Mouse (Mus musculus) stomach, embryonic 14.5 days (tissue): Measurements from ENCODE around the gene Atl3. TPM values are rescaled to one million over a fixed set of nuclear protein-coding genes. Genes with fewer than 3 reads are reported as not detected.
A peak's percentile ranks its signal among the peaks of the same experiment; 100 is the strongest.
"Not testable (repeated sequence)": the region's sequence is repeated elsewhere in the genome, so short reads cannot be mapped to it uniquely, and the experiment has no call there.

Experiments
- ATAC-seq: fragments of 200-750 bp; cut with Nextera tagmentation; 2 replicates; pipeline ENCODE4 v1.8.0; 2017; ENCODE audit warnings: low read depth, moderate TSS enrichment; ENCODE audit not compliant: insufficient number of reproducible peaks, insufficient read depth, low FRiP score
- H3K27ac ChIP-seq: fragments of 300-500 bp; sonication (generic); 2 replicates; pipeline ENCODE4 v1.5.1; 2014; ENCODE audit warnings: mild to moderate bottlenecking, low read length, moderate library complexity, mixed read lengths
- H3K27me3 ChIP-seq: fragments of 300-500 bp; sonication (generic); 2 replicates; pipeline ENCODE4 v1.6.1; 2014; ENCODE audit warnings: low read length, control low read depth, mixed read lengths; ENCODE audit not compliant: control insufficient read depth, insufficient read depth
- H3K36me3 ChIP-seq: fragments of 300-500 bp; sonication (generic); 2 replicates; pipeline ENCODE4 v1.6.1; 2014; ENCODE audit warnings: mild to moderate bottlenecking, control low read depth, low read length, moderate library complexity, mixed read lengths; ENCODE audit not compliant: control insufficient read depth, insufficient read depth
- H3K4me1 ChIP-seq: fragments of 300-500 bp; sonication (generic); 2 replicates; pipeline ENCODE4 v1.6.1; 2014; ENCODE audit warnings: low read length, control low read depth, mixed read lengths; ENCODE audit not compliant: control insufficient read depth, insufficient read depth
- H3K4me2 ChIP-seq: fragments of 300-500 bp; sonication (generic); replicated peaks from 2 replicates; pipeline ENCODE4 v1.6.1; 2014; ENCODE audit warnings: low read depth, low read length, control low read depth
- H3K4me3 ChIP-seq: fragments of 300-500 bp; sonication (generic); 2 replicates; pipeline ENCODE4 v1.5.1; 2014; ENCODE audit warnings: low read depth, low read length, control low read depth
- H3K9ac ChIP-seq: fragments of 300-500 bp; sonication (generic); replicated peaks from 2 replicates; pipeline ENCODE4 v1.6.1; 2014; ENCODE audit warnings: low read depth, mild to moderate bottlenecking, control low read depth, low read length, moderate library complexity, mixed read lengths
- H3K9me3 ChIP-seq: fragments of 300-500 bp; sonication (generic); 2 replicates; pipeline ENCODE4 v1.6.1; 2016; ENCODE audit warnings: low read depth, low read length, control low read depth; ENCODE audit not compliant: control insufficient read depth
- WGBS: fragments of 180-500 bp; shearing (Covaris S2); extraction: QIAGEN DNeasy Blood & Tissue Kit; methylation state at CpG from one replicate; pipeline ENCODE4 v1.1.7; 2014; 5-methylcytosine and 5-hydroxymethylcytosine counted together
- polyA plus RNA-seq: library from polyadenylated mRNA; unstranded; fragments of >200 nt; fragmentation: Nextera tagmentation; extraction: Ambion mirVana; gene quantifications from 2 replicates; pipeline ENCODE4 v1.2.1, GENCODE M21; 2014

The Atl3 gene
- polyA plus RNA-seq, 1 experiment from 2014 or later: 21.0 TPM

DNA sequence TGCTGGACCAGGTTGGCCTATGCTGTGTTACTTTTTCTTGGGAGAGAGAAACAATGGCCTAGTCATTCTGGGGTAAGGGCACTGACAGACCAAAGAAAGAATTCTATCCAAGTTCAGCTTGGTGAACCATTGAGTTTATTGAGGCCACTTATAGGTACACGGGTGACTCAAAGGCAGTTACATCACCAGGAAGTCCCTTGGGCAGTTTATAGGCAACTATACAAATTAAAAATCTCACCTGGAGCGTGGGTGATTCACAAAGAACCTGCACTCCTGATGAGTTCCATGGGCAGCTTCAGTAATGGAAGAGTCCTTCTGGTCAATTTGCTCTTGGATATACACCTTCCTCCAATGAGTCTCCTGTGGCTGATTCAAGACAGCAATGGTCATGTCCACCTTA lies 1.2 kb upstream of the Atl3 start:
- Histone ChIP-seq H3K9ac (no peak overlapping the region), H3K27ac (no peak overlapping the region), H3K4me3 (no peak overlapping the region), H3K27me3 (no peaks in the 10 kb centered on the region), H3K9me3 (no peaks in the 10 kb centered on the region), H3K4me2 (no peak overlapping the region), H3K36me3 (no peaks in the 10 kb centered on the region), H3K4me1 (0 out of 2 replicates have a peak, but pooled peaks cover 9% of the 10 kb centered on the region)
- WGBS: 98% methylated on average over 2 of the region's 2 CpGs
- ATAC-seq: no peak

DNA sequence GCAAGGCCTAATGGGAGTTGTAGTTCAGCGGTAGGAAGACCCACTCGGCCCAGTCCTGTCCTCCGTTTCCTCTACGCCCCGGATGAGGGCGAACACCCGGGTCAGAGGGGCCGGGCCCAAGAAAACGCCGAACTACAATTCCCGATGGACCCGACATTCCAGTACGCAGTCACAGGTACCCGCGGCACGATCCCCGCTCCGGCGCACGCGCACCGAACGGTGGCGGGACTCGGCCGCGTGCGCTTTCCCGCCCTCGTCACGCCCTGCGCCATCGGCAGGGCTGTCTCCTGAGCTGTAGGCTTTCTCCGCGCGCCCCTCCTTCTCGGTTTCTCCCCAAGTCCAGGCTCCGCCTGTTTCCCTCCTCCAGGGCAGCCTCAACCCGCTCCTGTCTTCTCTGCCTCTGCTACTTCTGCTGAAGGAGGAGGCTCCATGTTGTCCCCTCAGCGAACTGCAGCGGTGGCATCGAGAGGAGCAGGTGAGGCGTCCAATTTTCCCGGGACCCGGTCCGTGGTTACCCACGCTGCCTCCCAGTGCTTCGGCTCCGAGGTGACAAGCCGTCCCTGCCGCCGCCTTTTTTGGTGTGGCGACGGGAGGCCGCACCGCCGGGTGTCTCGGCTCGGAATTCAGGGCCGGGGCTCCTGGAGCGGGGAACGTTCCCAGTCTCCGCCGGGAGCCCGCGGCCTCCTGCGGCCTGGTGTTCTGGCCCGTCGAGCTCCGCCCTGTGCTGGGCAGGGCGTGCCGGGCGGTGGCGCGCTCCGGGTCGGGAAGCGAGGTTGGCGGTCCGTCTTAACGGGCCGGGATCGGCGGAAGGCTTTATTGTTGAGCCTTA lies 561 bp downstream of the Atl3 start:
- peak; percentile 97 for ATAC-seq
- Histone ChIP-seq H3K27me3 (no peaks in the 10 kb centered on the region), H3K27ac (peak overlapping the region; percentile 100), H3K4me3 (peak overlapping the region; percentile 73), H3K4me2 (peak overlapping the region; percentile 40), H3K9ac (peak overlapping the region; percentile 82), H3K9me3 (no peaks in the 10 kb centered on the region), H3K4me1 (0 out of 2 replicates have a peak, but pooled peaks cover 9% of the 10 kb centered on the region), H3K36me3 (no peaks in the 10 kb centered on the region)
- under 1% methylated on average over 84 of the region's 84 CpGs for WGBS

DNA sequence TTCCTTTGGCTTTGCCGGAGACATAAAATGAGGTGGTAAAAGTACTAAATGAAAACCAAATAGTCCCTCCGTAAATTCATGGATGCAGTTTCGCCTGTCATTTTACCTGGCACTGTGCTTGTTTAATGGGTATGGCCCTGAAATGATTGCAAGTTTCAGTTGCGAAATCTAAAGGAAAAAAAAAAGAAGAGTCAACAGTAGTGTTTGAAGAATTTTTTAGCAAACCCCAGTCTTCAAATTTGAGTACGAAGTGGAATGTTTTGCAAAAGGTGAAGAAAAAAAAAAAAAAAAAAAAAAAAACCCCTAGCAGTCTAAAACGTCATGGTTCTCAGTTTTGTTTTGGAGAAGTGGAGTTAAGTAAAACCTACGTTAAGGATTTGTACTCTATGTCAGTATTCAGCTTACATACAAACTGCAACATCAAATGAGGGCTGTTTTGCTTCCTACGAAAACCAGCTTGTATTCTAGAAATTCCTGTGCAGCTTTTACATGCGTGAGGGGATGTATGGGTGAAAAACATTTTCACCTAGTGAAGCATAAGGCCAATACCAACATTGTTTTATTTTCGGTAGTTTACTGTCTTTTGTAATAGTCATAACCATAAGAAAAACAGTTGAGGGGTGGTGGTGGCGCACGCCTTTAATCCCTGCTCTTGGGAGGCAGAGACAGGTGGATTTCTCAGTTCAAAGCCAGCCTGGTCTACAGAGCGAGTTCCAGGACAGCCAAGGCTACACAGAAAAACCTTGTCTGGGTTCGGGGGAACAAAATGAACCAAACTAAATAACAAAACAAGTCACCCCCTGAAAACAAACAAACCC lies 1.6 kb downstream of the Atl3 start:
- Histone ChIP-seq H3K27ac (peak overlapping the region; percentile 100; the same call in 1 of the 2 replicates), H3K27me3 (no peaks in the 10 kb centered on the region), H3K36me3 (no peaks in the 10 kb centered on the region), H3K4me1 (0 out of 2 replicates have a peak, but pooled peaks cover 9% of the 10 kb centered on the region), H3K4me2 (peak overlapping the region; percentile 40), H3K4me3 (peak overlapping the region; percentile 73), H3K9me3 (no peaks in the 10 kb centered on the region), H3K9ac (peak overlapping the region; percentile 82)
- WGBS: 38% methylated on average over 14 of the region's 14 CpGs
- no peak for ATAC-seq

DNA sequence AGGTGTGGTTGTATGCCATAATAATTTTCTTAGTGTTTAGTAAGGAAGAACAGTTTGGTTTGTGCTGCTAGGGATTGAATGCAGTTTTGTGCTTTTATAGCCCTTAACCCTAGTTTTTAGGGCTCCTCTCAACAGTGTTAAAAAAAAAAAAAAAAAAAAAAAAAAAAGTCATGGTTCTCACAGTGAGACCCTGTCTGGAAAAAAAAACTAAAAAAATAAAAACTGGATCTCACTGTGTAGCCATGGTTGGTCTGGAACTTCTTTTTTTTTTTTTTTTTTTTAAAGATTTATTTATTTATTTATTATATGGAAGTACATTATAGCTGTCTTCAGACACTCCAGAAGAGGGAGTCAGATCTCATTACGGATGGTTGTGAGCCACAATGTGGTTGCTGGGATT lies 2.2 kb downstream of the Atl3 start:
- H3K4me2 ChIP-seq: peak overlapping the region; percentile 40
- not testable (repeated sequence) for H3K27me3 ChIP-seq, ATAC-seq, H3K4me1 ChIP-seq, H3K4me3 ChIP-seq, H3K9ac ChIP-seq, H3K9me3 ChIP-seq, H3K36me3 ChIP-seq, H3K27ac ChIP-seq
- WGBS: 67% methylated on average over 1 of the region's 1 CpGs

DNA sequence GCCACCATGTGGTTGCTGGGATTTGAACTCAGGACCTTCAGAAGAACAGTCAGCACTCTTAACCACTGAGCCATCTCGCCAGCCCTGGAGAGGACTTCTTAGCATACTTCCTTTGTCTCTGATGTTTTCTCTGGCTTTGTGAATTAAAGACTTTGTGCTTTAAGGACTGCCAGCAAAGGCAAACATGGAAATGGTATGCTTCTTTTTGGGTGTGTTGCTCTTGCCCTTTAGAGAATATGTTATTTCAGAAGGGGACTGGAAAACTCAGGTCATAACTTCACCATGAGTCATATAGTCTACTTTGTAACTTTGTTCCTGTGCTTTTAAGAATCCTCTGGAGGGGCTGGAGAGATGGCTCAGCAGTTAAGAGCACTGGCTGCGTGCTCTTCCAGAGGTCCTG lies 5.0 kb downstream of the Atl3 start:
- Histone ChIP-seq H3K4me2 (no peak overlapping the region), H3K9ac (no peak overlapping the region), H3K27ac (no peak overlapping the region), H3K4me3 (no peak overlapping the region), H3K9me3 (no peaks in the 10 kb centered on the region), H3K36me3 (no peaks in the 10 kb centered on the region), H3K27me3 (no peaks in the 10 kb centered on the region), H3K4me1 (0 out of 2 replicates have a peak, but pooled peaks cover 9% of the 10 kb centered on the region)
- 92% methylated on average over 2 of the region's 2 CpGs for WGBS
- ATAC-seq: no peak

DNA sequence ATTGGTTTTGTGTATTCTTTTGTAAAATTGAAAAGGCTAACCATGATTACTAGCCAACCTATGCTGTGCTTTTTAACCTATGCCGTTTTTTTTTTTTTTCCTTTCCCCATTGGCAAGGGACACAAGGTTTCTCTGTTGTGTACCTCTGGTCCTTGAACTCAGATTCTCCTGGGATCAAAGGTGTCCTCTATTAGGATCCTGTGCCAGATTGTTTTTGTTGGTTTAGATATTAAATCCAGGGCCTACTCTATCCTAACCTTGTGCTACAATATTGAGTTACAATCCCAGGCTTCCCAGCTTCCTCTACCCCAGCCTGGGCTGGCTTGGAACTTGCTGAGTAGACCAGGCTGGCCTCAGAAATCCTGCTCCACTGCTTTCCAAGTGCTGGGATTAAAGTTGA lies 6.9 kb downstream of the Atl3 start:
- 81% methylated on average over 1 of the region's 1 CpGs for WGBS
- no peaks in the 10 kb centered on the region for H3K36me3 ChIP-seq
- 0 out of 2 replicates have a peak, but pooled peaks cover 7% of the 10 kb centered on the region for H3K4me1 ChIP-seq
- H3K4me2 ChIP-seq: no peak overlapping the region
- no peak overlapping the region for H3K27ac ChIP-seq
- H3K9me3 ChIP-seq: no peaks in the 10 kb centered on the region
- H3K27me3 ChIP-seq: no peaks in the 10 kb centered on the region
- H3K4me3 ChIP-seq: no peak overlapping the region
- ATAC-seq: no peak
- H3K9ac ChIP-seq: no peak overlapping the region

DNA sequence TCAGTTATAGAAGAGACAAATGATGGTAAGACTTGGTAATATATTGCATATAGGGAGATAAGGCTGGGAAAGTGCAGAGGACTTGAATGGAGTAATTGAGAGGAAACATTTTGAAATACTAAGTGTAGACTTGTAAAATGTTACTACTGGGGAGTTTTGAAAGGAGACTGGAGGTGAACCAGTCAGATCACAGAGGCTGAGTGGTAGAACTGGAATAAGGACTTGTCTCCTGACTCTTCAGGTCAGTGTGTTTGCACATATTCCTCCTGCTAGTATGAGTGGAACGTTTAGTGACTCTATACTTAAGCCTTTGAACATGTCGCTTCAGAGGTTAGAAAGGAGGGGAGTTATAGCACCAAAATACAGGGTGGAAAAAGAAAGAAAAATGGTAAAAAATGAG lies 8.6 kb downstream of the Atl3 start:
- no peak for ATAC-seq
- WGBS: 82% methylated on average over 2 of the region's 2 CpGs

DNA sequence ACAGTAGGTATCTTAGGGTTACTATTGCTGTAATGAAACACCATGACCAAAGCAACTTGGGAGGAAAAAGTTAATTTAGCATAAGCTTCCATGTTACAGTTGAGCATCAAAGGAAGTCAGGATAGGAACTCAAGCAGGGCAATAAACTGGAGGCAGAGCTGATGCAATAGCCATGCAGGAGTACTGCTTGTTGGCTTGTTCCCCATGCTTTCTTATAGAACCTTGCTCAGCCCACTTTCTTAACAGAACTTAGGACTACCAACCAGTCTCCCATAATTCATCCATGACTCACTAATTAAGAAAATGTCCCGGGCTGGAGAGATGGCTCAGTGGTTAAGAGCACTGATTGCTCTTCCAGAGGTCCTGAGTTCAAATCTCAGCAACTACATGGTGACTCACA lies 12.5 kb downstream of the Atl3 start:
- Histone ChIP-seq H3K9me3 (no peaks in the 10 kb centered on the region), H3K4me1 (no peaks in the 10 kb centered on the region), H3K27me3 (no peaks in the 10 kb centered on the region), H3K27ac (no peak overlapping the region), H3K4me2 (no peak overlapping the region), H3K9ac (no peak overlapping the region), H3K4me3 (no peak overlapping the region), H3K36me3 (peaks cover 11% of the 10 kb centered on the region)
- ATAC-seq: no peak
- WGBS: 83% methylated on average over 1 of the region's 1 CpGs

More for the DNA sequence above, 8.6 kb downstream of the Atl3 start:
- Histone ChIP-seq H3K36me3 (no peaks in the 10 kb centered on the region), H3K4me1 (0 out of 2 replicates have a peak, but pooled peaks cover 2% of the 10 kb centered on the region), H3K9ac (no peak overlapping the region), H3K27ac (no peak overlapping the region), H3K4me3 (no peak overlapping the region), H3K27me3 (no peaks in the 10 kb centered on the region), H3K4me2 (no peak overlapping the region), H3K9me3 (no peaks in the 10 kb centered on the region)
